Mouse (Mus musculus) mature B cell (primary cell): Measurements from ENCODE around the gene Plin5.

ENCODE experiments used
- in situ Hi-C: fragments of 300-500 bp; cut with MboI; formaldehyde crosslinking; loops from 2 replicates; pipeline ENCODE4 v1.14.3; 2019

Gene Plin5

GRCm38 (mm10) chr17:56117251-56117710 is at the start of gene Plin5:
Gene Plin5 (minus strand): TSS chr17:56117596.
- in situ Hi-C loops: no loop called here

- in situ Hi-C loops: no loop called here
These were observed 48.3 kb upstream of the Plin5 start for GRCm38 (mm10) chr17:56165671-56166070.

- in situ Hi-C loops: no loop called here
These were observed 47.1 kb upstream of the Plin5 start for GRCm38 (mm10) chr17:56164510-56164909.

GRCm38 (mm10) chr17:56163523-56164102 is 46.2 kb upstream of the Plin5 start:
- in situ Hi-C loops: no loop called here

- in situ Hi-C loops: no loop called here
These were observed 44.9 kb upstream of the Plin5 start, which contains the start of gene Tnfaip8l1 for GRCm38 (mm10) chr17:56162231-56162774. Gene Tnfaip8l1 (plus strand): TSS chr17:56162477.

- in situ Hi-C loops: no loop called here
These were observed 42.3 kb upstream of the Plin5 start for GRCm38 (mm10) chr17:56159729-56160128.

GRCm38 (mm10) chr17:56153643-56154042 is 36.2 kb upstream of the Plin5 start:
- in situ Hi-C loops: no loop called here

- in situ Hi-C loops: no loop called here
These were observed 32.5 kb upstream of the Plin5 start for GRCm38 (mm10) chr17:56149897-56150296.

GRCm38 (mm10) chr17:56148790-56149618 is 31.6 kb upstream of the Plin5 start:
- in situ Hi-C loops: no loop called here

- in situ Hi-C loops: no loop called here
These were observed 30.9 kb upstream of the Plin5 start for GRCm38 (mm10) chr17:56148280-56148679.

- in situ Hi-C loops: no loop called here
These were observed 30.0 kb upstream of the Plin5 start for GRCm38 (mm10) chr17:56147420-56147819.

- in situ Hi-C loops: no loop called here
These were observed 28.7 kb upstream of the Plin5 start for GRCm38 (mm10) chr17:56146131-56146530.

GRCm38 (mm10) chr17:56144546-56144945 is 27.1 kb upstream of the Plin5 start:
- in situ Hi-C loops: no loop called here

- in situ Hi-C loops: no loop called here
These were observed 24.6 kb upstream of the Plin5 start for GRCm38 (mm10) chr17:56141702-56142605.

- in situ Hi-C loops: no loop called here
These were observed 22.6 kb upstream of the Plin5 start, which contains the start of gene Sema6b for GRCm38 (mm10) chr17:56139858-56140595. Gene Sema6b (minus strand): TSS chr17:56140343.

- in situ Hi-C loops: no loop called here
These were observed 22.0 kb upstream of the Plin5 start for GRCm38 (mm10) chr17:56139355-56139754.

GRCm38 (mm10) chr17:56137839-56138613 is 20.6 kb upstream of the Plin5 start:
- in situ Hi-C loops: no loop called here

GRCm38 (mm10) chr17:56136558-56136957 is 19.2 kb upstream of the Plin5 start:
- in situ Hi-C loops: no loop called here

GRCm38 (mm10) chr17:56134463-56134971 is 17.1 kb upstream of the Plin5 start:
- in situ Hi-C loops: no loop called here
